31 mouse cellular contexts compared by ENCODE assay signal in the genomic region with DNA sequence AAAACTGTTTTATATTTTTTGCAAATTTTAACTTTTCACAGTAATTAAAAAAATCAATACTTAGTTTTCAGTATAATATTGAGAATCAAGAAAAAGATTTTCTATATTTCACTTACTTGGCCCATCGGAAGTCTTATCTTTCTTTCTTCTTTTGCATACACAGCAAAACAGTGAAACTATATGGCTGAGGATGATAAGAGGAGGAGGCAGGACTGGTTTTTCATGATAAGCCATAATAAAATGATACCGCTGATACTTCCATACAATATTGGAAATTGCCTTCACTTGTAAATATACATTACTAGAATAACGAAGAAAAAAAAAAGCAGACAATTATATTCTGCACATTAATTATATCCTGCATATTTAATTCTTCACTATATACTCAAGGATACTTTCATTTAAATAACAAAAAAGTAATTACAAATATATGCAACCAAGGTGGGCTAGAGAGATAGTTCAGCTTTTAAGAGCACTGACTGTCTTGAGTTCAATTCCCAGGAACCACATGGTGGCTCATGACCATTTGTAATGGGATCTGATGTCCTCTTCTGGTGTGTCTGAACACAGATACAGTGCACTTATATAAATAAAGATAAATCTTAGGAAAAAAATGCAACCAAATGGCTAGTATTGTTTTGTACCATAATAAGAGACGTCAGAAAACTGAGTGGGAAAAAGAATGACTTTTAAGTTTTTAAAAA. TPM values are rescaled to one million over a fixed set of nuclear protein-coding genes. Genes with fewer than 3 reads are reported as not detected.
DNase-seq lines count a peak whose midpoint lies in the region; ATAC-seq and TF ChIP-seq lines count a peak whose summit lies in the region.
"Had no signal": no experiment of that assay in that cellular context is flagged by ENCODE, and none has a peak within 500 bp of the region (broad histone marks: within the 10 kb centered on the region; RNA-seq: fewer than 3 reads in every experiment).

No protein-coding gene starts in this region.

- WGBS in liver, embryonic 14.5 days (ENCODE audit: insufficient replicate concordance): 35% methylated on average over 4 of the region's 4 CpGs

- peaks cover 28 to 29% of the 10 kb centered on the region in 2 experiments for H3K4me1 ChIP-seq in liver, embryonic 14.5 days (replicated peaks; ENCODE audit: control insufficient read depth in 2 of 2, insufficient read depth in 2 of 2, low read length in 1 of 2)
- H3K4me1 ChIP-seq: forebrain, embryonic 13.5 days; limb, embryonic 10.5 days; limb, embryonic 15.5 days; lung, embryonic 15.5 days; midbrain, embryonic 13.5 days; stomach, embryonic 15.5 days had no signal

- peak; percentile 92 for TF ChIP-seq EP300 in liver, embryonic 14.5 days (IDR thresholded peaks at IDR 0.05; ENCODE audit: low read depth)

- no peak overlapping the region for H3K4me3 ChIP-seq in layer of hippocampus, adult 2 months
- no peak overlapping the region for H3K4me3 ChIP-seq in liver, embryonic 14.5 days (ENCODE audit: insufficient read depth in 1 of 2, low read depth in 2 of 2, low read length in 2 of 2)
- H3K4me3 ChIP-seq: forebrain, embryonic 13.5 days; heart, embryonic 12.5 days; limb, embryonic 10.5 days; limb, embryonic 15.5 days; lung, embryonic 15.5 days; megakaryocyte, embryonic 14.5 days; midbrain, embryonic 13.5 days; neural tube, embryonic 13.5 days; stomach, embryonic 15.5 days had no signal

- H3K27me3 ChIP-seq in liver, embryonic 14.5 days (ENCODE audit: control insufficient read depth, insufficient read depth, low read length): no peaks in the 10 kb centered on the region
- H3K27me3 ChIP-seq: forebrain, embryonic 13.5 days; heart, embryonic 12.5 days; limb, embryonic 15.5 days; lung, embryonic 15.5 days; megakaryocyte, embryonic 14.5 days; midbrain, embryonic 13.5 days; neural tube, embryonic 13.5 days; stomach, embryonic 15.5 days had no signal

- 0 out of 2 replicates have a peak, but pooled peaks have one; percentile 13 for TF ChIP-seq CTCF in layer of hippocampus, adult 2 months (conservative IDR thresholded peaks at IDR 0.05)
- no peak for TF ChIP-seq CTCF in liver, embryonic 14.5 days (IDR thresholded peaks at IDR 0.05; ENCODE audit: low read depth)

- DNase-seq in layer of hippocampus, adult 2 months (ENCODE audit: low spot score in 2 of 2): no peak
- no peak for DNase-seq in layer of hippocampus, adult 18-20 months (ENCODE audit: low spot score in 2 of 2)
- DNase-seq in c-Kit-positive CD71-positive TER-119-positive erythroid progenitor cells, embryonic 14.5 days (ENCODE audit: low spot score): peak; percentile 79
- DNase-seq in liver, embryonic 14.5 days (ENCODE audit: low read depth in 3 of 3, low spot score in 3 of 3): peak; percentile 64 to 77 (median 74)
- DNase-seq in left cerebral cortex, adult 11 months (ENCODE audit: low spot score): no peak
- no peak for DNase-seq in spleen, postnatal 4 days (ENCODE audit: low spot score in 2 of 2)
- DNase-seq in lung, postnatal 10 days: no peak
- DNase-seq: adrenal gland, adult 8-10 months; cerebellum, adult 18-20 months; cerebellum, postnatal 10 days; gastrocnemius, postnatal 10 days; kidney, adult 18-20 months; kidney, postnatal 36 days; layer of hippocampus, postnatal 36 days; lung, postnatal 36 days had no signal

- peak; percentile 63 for ATAC-seq in liver, embryonic 14.5 days (ENCODE audit: insufficient read depth)
- peak; percentile 70; the same call in 1 of the 2 replicates for ATAC-seq in megakaryocyte-erythroid progenitor cell, adult 5-6 weeks (replicated peaks; ENCODE audit: low FRiP score, low TSS enrichment, poor library complexity, severe bottlenecking)
- ATAC-seq: activated CD4-positive, CD25-positive, alpha-beta regulatory T cell, adult 4 months; forebrain, embryonic 13.5 days; midbrain, embryonic 13.5 days had no signal

- no peak overlapping the region for H3K27ac ChIP-seq in layer of hippocampus, adult 2 months
- peak overlapping the region; percentile 53; the same call in 1 of the 2 replicates for H3K27ac ChIP-seq in liver, embryonic 14.5 days
- H3K27ac ChIP-seq: forebrain, embryonic 13.5 days; hindbrain, embryonic 14.5 days; limb, embryonic 10.5 days; limb, embryonic 15.5 days; lung, embryonic 15.5 days; midbrain, embryonic 13.5 days; neural tube, embryonic 13.5 days; stomach, embryonic 15.5 days had no signal

- H3K9me3 ChIP-seq in liver, embryonic 14.5 days (ENCODE audit: control insufficient read depth, low read length): no peaks in the 10 kb centered on the region
- H3K9me3 ChIP-seq: forebrain, embryonic 13.5 days; heart, embryonic 12.5 days; limb, embryonic 10.5 days; limb, embryonic 15.5 days; lung, embryonic 15.5 days; megakaryocyte, embryonic 14.5 days; midbrain, embryonic 13.5 days; neural tube, embryonic 13.5 days; stomach, embryonic 15.5 days had no signal

- peaks cover 17% of the 10 kb centered on the region for H3K36me3 ChIP-seq in liver, embryonic 14.5 days (replicated peaks; ENCODE audit: control insufficient read depth, insufficient read depth, low read depth)

- no peak overlapping the region for H3K9ac ChIP-seq in liver, embryonic 14.5 days (replicated peaks)
- H3K9ac ChIP-seq: forebrain, embryonic 13.5 days; heart, embryonic 12.5 days; hindbrain, embryonic 14.5 days; limb, embryonic 15.5 days; lung, embryonic 15.5 days; midbrain, embryonic 13.5 days; neural tube, embryonic 13.5 days; stomach, embryonic 15.5 days had no signal

- H3K4me2 ChIP-seq in liver, embryonic 14.5 days (ENCODE audit: low read depth): peak overlapping the region; percentile 47
- H3K4me2 ChIP-seq: forebrain, embryonic 13.5 days; hindbrain, embryonic 14.5 days; limb, embryonic 15.5 days; lung, embryonic 15.5 days; midbrain, embryonic 13.5 days; neural tube, embryonic 13.5 days; stomach, embryonic 15.5 days had no signal

RNA-seq across cellular contexts. Expression of gene Usp50, which starts 33.5 kb away (rescaled TPM):
- total RNA-seq in layer of hippocampus, adult 2 months (2021): 1 to 10 TPM; 3.0 to 3.3 TPM
- total RNA-seq in layer of hippocampus, adult 18-20 months (2021): 1 to 10 TPM; 2.0 to 2.5 TPM
- polyA plus RNA-seq in liver, embryonic 14.5 days (2012; rRNA removed): 0.37 and 0.93 TPM in 2 replicates
- 1.7 and 1.8 TPM in 2 replicates for polyA plus RNA-seq in liver, embryonic 14.5 days (2014; fragmentation: Nextera tagmentation; extraction: Ambion mirVana)
- total RNA-seq in megakaryocyte-erythroid progenitor cell, adult 5-6 weeks (2014; fragmentation: Nextera tagmentation): 1.1 and 1.4 TPM in 2 replicates
- total RNA-seq in megakaryocyte-erythroid progenitor cell, adult 5-6 weeks (2017): 0.88 TPM in 1 of 2 replicates, not detected in the other
- total RNA-seq: adrenal gland, postnatal 4 days; gastrocnemius, postnatal 10 days; granulocyte monocyte progenitor cell, adult 5-6 weeks; heart, postnatal 10 days; left cerebral cortex, postnatal 10 days had no signal

RNA-seq across cellular contexts. Expression of gene Trpm7, which starts 59.2 kb away (rescaled TPM):
- total RNA-seq in layer of hippocampus, adult 2 months (2021): 10 to 100 TPM; 40.6 to 52.0 TPM
- total RNA-seq in layer of hippocampus, adult 18-20 months (2021): 10 to 100 TPM; 32.7 to 33.4 TPM
- 10.1 and 15.1 TPM in 2 replicates for polyA plus RNA-seq in liver, embryonic 14.5 days (2012; rRNA removed)
- 13.8 and 15.8 TPM in 2 replicates for polyA plus RNA-seq in liver, embryonic 14.5 days (2014; fragmentation: Nextera tagmentation; extraction: Ambion mirVana)
- 72.4 and 74.8 TPM in 2 replicates for total RNA-seq in megakaryocyte-erythroid progenitor cell, adult 5-6 weeks (2014; fragmentation: Nextera tagmentation)
- total RNA-seq in megakaryocyte-erythroid progenitor cell, adult 5-6 weeks (2017): 69.3 and 121 TPM in 2 replicates

Comparison
In these comparisons a context has a peak if more than half of its experiments do, and no peak if none do; other contexts are left out.
1. DNase-seq: peak in c-Kit-positive CD71-positive TER-119-positive erythroid progenitor cells, embryonic 14.5 days (single experiment) and liver, embryonic 14.5 days (3 of 3); none in layer of hippocampus, adult 2 months (0 of 2), layer of hippocampus, adult 18-20 months (0 of 2), left cerebral cortex, adult 11 months (single experiment), spleen, postnatal 4 days (0 of 2) and lung, postnatal 10 days (single experiment).